Mouse (Mus musculus): ENCODE results near the gene Prkg2.

Prkg2 gene

DNA sequence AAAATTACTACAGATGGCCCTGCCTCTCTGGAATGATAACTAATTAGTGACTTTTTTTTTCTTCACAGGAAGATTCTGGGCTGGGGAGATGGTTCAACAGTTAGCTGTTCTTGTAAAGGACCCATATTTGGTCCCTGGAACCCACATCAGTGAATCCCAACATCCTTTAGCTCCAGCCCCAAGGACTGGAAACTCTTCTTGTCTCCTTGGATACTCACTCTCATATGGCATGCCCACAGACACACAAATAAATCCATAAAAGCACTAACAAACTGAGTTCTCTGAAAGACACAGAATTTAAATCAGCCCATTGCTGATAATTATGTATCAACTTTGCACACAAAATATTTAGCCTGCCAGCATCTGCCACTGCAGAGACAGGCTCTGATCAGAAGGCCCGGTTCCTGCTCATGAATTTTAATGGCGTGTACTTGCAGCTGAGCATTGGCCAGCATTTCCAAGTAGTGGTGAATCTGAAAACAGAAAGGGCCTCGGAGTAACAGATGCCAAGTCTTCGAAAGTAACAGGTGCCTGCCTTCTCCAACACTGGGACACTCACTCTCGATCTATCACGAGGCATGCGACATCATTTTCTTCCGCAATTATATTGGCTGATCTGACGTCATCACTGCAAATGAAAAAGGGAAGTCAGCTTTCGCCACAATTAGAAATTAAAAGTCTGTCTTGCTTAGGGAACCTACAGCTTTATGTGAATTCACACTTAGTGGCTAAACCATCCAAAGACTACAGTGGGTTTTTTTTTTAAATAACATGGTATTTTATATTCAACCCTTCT, 61.1 kb downstream of the Prkg2 start:
- peak; percentile 29 for DNase-seq

DNA sequence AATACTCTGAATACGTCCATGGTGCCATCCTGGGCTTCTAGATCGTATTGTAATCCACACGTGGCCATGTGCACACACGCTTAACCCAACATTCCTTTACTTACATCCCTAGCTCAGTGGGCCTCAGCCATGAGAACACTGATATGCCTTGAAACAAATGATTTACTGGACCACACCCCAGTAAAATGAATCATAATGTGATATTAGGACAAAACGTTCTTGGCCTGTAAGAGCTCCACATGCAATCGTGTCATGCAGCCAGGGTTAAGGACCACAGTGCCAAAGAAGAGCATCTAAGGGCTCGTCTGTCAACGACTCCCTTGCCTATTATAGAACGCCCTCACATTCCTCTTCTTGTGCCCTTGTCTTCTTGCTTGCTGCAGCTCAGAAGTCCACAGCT, 70.5 kb downstream of the Prkg2 start:
- DNase-seq = no peak

DNA sequence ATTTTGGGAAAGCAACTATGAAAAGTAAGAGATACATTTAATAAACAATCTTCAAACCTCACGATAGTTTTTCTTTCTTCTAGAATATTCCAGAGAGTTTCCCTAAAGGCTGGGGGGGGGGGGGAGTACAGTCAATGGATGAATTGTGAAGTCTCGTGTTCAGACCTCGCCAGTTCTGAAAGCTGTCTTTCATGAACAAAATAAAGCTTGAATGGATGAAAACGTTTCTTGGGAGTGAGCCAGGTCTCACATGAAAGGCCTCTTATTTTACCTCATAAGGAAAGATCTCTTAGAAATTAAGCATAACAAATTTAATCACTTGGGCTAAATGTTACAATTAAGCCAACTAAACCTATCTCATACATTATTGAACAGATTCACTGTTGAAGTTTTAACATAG, 72.0 kb downstream of the Prkg2 start:
- no peak for DNase-seq

DNA sequence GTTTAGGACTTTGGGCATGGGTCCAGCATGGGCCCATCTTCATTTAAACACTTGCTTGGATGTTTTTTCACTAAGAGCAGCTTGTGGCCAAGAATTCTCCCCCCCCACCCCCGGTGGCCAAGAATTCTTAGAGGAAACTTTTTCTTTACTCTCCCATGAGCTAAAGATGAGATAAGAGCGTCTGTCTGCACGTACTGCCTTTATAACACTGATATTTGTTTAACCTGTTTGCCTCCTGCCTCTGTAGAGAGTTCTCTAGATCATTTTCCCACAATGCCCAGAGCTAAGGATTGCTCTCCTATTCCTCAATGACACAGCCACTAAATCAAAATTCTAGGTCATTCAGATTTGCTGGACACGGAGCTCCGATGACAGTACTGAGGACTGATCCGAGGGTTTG, 72.8 kb downstream of the Prkg2 start:
- DNase-seq = no peak

DNA sequence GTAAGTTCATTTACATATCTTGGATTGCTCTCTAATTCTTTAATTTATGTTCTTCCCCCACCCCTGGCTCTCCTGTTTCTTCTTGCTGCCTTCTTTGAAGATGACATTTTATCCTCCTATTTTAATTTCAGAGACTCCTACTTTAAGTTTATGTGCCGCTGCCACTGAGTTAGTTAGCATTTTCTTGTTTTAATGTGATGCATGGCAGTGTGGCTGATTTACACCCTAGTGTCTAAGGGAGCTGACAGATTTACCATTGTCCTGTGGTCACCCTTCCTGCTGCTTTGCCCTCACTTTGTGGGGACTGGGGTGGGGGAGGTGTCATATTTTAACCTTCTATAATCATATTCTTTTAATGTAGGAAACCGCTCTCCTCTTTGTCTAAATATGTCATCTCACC, 74.7 kb downstream of the Prkg2 start:
- DNase-seq = no peak

DNA sequence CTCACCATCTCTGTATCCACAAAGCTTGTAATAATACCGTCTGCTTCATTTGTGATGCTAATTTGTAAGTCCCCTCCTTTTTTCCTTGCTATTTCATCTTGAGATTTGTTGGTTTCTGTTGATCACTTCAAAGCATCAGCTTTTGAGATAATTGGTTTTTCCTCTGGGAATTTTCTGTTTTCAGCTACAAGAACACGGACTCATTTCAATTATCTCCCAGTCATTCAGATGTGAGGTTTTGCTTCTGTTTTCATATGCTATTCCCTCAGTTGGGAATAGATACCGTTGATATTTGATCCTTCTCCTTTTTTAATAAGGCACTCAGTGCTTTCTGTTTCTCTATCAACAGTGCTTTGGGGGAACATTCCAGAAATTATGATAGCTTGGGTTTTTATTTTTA, 81.6 kb downstream of the Prkg2 start:
- DNase-seq = no peak

DNA sequence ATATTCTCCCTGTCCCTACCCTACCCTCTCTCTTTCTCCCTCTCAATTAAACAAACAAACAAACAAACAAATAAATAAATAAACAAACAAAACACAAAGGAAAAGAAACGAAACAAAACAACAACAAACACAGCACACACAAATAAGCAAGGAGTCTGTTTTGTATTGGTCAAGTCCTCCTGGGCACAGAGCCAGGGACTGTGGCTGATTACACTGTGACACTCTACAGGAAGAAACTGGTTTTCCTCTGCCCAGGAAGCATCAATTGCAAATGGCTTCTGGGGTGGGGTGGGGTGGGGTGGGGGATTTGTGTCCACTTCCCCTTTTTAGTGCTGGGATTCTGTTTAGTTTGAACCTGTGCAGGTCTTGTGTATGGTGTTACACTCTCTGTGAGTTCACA, 83.8 kb downstream of the Prkg2 start:
- DNase-seq = no peak

DNA sequence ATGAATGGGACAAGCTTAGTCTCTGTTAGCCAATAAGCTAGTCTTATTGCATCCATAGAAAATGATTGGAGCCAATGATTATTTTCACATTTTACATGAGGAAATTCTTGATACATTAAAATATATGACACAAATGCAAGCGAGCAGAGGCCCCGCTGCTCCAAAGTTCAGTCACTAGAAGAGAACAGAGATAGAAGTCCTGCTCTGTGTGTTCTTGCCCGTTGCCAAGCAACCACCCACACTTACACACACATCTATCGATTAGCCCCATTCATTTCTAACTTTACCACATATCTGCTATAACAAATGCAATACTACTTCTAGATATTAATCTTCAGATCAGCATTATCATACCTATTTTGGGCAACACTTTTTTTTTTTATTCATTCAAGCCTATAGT, 85.6 kb downstream of the Prkg2 start:
- no peak for DNase-seq

DNA sequence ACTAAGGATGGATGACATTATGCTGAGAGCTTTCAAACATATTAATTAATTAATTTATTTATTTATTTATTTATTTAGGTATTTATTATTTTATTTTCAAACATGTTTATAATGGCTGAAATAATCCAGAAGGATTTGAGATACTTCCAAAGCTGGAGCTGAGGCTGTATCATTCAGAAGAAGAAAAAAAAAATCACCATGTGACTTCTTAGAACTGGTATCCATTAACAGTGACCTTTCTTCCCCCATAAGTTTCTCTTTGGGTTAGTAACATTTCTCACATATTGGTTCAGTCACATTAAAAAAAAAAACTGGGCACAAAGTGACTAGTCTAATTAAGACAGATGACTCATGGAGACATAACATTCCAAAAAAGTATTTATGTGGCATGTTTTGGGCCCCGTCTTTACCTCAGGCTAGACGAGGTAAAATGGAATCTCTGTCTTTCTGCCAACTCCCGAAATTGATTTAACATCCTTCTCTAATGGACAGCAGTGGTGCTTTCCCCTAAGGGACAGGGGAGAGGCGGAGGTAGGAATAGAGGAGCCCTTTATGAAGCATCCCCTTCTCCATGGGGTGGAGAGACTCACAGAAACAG, 86.6 kb downstream of the Prkg2 start:
- DNase-seq = no peak

DNA sequence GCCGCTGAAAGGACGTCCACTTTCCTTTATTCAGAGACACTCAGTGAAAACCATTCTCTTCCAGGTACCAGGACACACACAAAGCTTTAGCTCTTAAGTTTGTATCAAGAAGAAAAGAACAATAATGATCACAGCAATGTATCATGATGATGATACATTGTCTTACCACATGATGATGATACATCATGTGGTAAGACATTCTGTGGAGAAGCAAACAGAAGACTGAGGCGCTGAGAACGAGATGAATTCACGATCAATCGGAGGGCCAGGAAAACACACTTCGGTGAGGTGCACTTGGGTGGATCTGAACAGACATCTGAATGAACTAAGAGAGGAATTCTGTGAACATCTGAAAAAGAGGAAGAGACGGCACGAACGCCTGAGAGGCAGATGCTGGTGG, 87.4 kb downstream of the Prkg2 start:
- no peak for DNase-seq

DNA sequence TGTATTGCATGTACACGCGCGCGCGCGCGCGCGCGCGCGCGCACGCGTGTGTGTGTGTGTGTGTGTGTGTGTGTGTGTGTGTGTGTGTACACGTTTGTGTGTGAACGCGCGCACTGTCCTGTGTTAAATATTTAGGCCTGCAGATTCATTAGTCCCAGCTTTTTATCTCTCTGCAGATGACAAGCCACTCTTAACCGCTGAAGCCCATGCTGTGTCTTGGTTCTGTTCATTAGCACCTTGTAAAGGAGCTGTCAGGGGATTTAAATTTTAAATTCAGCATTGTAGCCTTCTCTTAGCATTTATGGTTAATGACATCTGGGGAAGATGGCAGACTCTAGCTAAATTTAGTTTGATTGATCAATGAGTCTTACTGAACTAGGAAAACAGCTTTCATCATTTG, 90.5 kb downstream of the Prkg2 start:
- DNase-seq = no peak

DNA sequence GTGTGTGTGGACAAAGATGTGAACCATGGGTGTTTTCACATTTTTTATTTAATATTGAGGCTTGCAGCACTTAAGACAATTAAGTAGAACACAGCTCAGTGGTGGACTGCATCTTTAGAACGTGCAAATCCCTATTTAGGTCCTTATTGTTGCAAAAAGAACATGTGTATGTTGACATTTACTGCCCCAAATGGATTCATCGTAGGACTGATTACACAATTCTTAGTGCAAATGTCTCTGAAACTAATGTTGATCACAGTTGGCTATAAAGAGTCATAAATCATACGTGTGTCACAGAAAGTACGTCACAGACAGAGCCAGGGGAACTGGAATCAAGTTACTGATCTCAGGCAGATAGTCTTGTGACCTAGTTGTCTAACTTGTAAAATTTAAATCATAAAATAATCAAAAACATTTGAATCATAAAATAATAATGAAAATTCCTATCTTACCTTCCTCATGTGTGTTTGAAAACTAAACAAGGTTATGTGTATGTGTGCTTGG, 91.0 kb downstream of the Prkg2 start:
- DNase-seq = no peak

DNA sequence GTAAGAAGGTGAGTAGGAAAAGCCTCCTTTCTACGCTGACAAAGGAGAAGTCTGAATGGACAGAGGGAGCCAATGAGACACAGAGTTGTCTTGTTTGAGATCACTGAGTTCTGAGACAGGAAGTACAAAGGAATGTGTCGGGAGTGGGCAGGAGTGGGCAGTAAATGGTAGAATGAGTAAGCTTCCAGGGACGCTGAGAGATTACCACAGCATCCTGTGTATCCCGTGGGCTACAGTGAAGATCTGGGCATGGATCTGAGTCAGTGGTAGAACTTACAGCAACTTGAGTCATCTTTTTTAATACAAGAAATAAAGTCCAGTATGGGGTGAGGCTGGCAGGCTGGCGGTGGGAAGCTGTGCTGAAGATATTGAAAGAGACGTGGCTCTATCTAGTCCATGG, 93.4 kb downstream of the Prkg2 start:
- peak; percentile 34 for DNase-seq

DNA sequence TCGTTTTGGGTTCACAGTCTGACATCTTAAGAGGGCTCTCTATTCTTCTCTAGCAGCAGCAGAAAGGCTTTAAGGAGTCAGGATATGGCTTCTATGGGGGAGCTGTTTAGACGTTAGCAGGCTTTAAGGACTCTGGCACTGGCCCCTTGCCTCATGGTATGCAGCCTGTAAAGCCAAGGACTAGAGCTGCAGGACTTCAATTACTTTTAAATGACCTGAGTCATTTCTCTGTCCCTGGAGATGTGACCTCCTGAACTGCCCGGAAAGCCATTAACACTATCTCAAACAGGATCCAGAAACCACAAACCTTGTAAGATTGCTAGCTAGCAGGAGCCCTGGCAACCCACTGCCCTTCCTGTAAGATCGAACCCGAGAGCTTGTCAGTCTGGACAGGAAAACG, 96.4 kb downstream of the Prkg2 start:
- DNase-seq = no peak

DNA sequence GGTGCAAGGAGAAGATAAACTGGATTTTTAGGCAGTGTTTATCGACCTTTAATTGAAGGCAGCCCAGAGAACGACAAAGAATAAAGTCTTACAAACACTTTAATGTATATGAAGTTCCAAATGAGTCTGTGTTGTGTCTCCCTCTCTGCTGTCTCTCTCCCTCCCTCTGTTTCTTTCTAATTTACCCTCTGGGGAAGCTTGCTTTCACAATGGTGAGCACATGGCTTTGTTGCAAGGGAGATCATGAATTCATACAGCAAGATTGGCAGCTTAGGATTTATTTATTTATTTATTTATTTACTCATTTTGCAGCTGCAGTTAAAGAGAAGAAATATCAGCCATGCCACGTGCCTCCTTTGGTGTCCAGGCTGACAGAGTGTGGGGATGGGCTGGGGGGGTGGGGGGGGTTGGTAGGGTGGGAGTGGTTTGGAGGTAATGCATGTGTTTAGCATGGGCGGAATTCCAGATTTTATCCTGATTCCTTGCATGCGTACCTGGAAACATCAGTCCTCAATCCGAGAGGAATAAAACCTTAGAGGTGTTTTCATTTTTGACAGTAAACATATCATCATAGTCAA, 97.4 kb downstream of the Prkg2 start:
- no peak for DNase-seq

DNA sequence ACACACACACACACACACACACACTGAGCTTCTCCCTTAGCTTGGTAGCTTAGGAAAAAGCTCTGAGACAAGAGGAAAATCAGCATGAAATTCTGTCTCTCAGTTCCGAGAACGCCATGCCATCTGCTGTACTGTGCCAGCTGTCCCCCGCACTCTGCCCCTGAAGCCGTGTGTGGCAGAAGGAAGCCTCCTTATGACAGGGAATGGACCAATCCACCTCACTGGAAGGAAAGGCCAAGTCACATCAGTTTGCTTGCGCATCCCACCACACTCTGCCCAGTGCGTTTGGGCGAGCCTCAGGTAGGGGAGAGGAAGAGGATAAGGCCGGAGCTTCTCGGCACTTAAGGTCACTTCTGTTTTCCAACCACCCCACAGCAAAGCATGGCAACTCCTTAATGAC, 98.0 kb downstream of the Prkg2 start:
- no peak for DNase-seq

DNA sequence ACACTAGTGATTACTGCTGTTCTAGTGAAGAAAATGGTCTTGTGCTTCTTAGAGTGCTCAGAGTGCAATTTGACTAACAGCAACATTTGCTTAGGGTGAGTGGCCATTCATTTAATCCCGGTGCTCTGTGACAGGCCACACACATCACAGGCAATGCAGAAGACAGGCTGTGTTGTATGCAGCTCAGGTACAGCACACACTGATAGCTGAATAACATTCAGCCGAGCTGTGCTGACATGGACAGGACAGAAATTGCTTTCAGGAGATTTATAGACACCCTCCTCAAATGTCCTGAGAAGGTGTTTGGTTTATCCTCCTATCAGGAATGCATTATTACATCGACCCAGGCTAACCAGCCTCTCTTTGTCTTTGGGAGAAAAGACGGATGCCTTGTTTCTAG, 99.3 kb downstream of the Prkg2 start:
- DNase-seq = no peak

DNA sequence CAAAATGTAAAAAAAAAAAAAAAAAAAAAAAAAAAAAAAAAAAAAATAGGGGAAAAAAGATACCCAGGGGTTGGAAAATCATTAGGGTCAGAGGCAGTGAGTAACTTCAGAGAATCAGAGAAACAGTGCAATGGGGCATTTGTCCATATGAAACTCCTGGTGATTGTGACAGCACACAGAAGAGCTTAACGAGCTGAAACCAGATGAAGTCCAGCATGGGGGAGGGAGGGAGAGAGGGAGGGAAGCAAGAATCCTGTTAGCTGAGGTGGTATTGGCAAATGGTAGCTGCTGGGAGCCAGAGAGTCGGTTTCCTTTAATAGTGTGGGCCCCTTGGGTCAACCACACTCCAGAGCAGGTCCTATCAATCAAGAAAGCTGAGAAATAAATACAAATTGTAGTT, 100.5 kb downstream of the Prkg2 start:
- no peak for DNase-seq

DNA sequence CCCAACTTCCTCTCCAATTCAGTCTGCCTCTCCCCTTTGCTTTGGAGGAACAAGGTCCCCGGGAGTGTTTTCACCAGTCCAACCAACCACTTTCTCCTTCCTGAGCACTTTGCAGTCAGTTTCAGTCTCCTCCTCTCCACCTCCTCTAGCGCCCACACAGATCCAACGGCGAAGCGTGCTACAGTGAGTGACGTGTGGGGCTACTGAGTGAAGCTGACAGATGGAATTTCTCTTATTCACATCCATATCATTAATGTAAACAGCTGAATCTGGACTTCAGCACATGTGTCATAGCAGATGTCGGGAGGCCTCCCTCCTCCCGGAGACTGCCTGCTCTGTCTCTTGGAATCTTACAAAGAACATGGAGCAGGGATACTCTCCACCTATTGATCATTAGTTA, 101.2 kb downstream of the Prkg2 start:
- no peak for DNase-seq

DNA sequence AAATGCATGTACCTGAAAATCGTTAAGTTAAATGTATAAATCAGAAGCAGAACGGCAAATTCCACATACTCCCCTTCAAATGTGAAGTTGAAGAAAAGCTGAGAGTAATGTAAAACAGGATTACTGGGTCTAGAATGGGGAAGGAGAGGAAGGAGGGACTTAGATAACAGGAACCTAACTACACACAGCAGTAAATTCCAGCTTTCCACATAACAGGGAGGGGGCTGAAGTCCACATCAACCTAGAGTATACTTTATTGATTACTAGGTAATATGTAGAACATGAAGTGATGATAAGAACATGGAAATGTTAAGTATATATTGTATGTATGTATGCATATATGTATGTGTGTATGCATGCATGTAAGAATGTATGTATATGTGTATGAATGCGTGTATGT, 114.2 kb downstream of the Prkg2 start:
- DNase-seq = no peak

DNA sequence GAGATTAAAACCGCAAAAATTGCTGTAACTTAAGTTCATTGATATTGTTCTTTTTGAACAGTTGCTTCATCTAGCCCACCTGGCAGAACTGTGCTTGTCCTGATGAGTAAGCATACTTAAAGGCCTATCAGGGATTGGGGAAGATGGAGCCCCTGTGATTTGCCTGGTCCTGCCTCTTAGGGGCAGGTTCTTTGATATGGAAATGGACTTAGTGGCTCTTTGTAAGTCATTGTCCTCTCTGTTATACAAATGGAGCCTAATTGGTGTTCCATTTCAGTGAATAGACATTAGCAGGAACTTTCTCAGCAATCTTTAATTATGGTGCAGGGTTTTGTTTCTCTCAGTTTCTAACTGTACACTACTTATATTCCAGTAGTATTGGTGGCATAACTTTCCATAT, 115.5 kb downstream of the Prkg2 start:
- DNase-seq = no peak

DNA sequence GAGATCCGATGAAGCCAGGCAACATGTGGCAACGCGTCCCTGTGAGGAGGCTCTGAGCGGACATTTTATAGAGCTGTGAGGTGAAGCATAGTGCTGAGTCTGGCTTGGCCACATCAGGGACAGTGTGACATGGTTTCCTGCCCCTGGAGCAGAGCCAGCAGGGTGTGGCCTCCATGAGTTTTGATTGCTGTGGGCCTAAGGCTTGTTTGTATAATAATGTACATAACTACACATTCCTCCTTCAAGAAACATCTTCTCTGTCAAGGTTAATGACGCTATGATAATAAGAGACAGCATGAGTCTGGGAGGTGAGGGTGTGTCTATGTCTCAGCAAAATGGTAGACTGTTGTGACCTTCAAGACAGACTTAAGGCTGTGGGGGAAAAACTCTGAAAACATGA, 118.4 kb downstream of the Prkg2 start:
- DNase-seq = no peak

DNA sequence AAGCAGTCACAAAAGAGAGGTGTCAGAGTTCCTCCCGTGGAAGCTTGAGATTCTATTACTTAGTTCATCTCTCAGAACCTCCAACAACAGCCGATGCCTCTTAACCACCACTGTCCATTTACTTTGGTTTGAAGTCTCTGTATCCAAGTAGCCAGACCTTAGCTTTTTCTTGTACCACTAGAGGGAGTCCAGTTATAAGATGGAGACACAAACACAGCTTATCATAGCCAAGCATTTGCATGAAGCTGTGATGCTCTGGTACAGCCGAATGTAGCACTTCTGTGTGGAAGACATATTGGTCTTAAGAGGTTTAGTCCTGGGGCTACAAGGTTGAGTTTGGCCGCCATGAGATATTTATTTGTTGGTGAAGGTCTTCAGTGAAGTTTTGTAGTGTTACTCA, 134.8 kb downstream of the Prkg2 start:
- DNase-seq = no peak

DNA sequence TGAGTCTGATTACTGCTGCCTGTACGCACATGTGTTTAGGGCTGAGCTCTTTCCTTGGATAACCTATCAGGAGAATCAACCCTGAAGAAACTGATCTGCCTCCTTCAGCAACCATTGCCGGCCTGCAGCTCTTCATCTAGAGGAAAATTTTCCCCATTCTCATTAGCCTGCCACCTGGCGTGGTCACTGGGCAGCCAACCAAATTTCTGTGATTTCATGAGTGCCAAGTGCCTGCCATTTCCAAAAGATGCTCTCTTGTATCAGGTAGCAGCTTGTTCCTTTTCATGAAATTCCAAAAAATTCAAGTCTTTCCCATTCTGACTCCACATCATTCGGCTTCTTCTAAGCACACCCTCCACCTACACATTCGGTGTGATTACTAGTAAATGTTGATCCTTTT, 136.2 kb downstream of the Prkg2 start:
- no peak for DNase-seq

DNA sequence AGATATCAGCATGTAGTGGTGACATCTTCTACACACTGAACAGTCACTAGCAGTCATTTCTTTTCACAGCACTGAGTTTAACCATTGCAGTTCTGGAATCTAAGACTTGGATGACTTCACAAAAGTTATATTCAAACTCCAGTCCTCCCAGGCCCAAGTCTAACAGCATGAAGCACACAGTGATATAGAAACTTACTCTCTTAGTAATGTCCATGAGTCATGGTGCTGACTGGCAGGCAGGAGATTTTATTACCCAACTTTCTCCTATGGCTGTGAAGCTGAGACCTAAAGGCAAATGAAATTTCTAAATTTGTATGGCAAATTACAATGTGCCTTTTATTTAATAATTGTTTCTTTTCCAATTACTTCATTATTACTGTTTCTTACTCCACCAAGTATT, 139.2 kb downstream of the Prkg2 start:
- DNase-seq = no peak
